Mouse (Mus musculus) heart, postnatal 0 days (tissue): ENCODE results near the gene Ocln. TPM values are rescaled to one million over a fixed set of nuclear protein-coding genes. Genes with fewer than 3 reads are reported as not detected.
"Not testable (repeated sequence)": the region's sequence is repeated elsewhere in the genome, so short reads cannot be mapped to it uniquely, and the experiment has no call there.

ENCODE experiments used
- ATAC-seq: fragments of 200-750 bp; cut with Nextera tagmentation; 2 replicates; pipeline ENCODE4 v1.8.0; 2017; ENCODE audit warnings: low read depth, moderate number of reproducible peaks, moderate library complexity; ENCODE audit not compliant: insufficient read depth
- DNase-seq: peaks from one replicate; pipeline ENCODE4 v3.0.0-alpha.2; 2016; ENCODE audit warnings: low spot score
- H3K27ac ChIP-seq: fragments of 300-500 bp; sonication (generic); 2 replicates; pipeline ENCODE4 v1.5.1; 2014; ENCODE audit warnings: low read depth, mild to moderate bottlenecking
- H3K27me3 ChIP-seq: fragments of 300-500 bp; sonication (generic); 2 replicates; pipeline ENCODE4 v1.6.1; 2014; ENCODE audit warnings: low read length, mixed read lengths; ENCODE audit not compliant: control insufficient read depth, insufficient read depth
- H3K36me3 ChIP-seq: fragments of 300-500 bp; sonication (generic); replicated peaks from 2 replicates; pipeline ENCODE4 v1.6.1; 2014; ENCODE audit warnings: low read length, mixed read lengths; ENCODE audit not compliant: control insufficient read depth, insufficient read depth
- H3K4me1 ChIP-seq: fragments of 300-500 bp; sonication (generic); 2 replicates; pipeline ENCODE4 v1.6.1; 2014; ENCODE audit warnings: antibody characterized with exemption; ENCODE audit not compliant: control insufficient read depth, insufficient read depth
- H3K4me2 ChIP-seq: fragments of 300-500 bp; sonication (generic); 2 replicates; pipeline ENCODE4 v1.6.1; 2014; ENCODE audit warnings: low read depth, mild to moderate bottlenecking, low read length, moderate library complexity
- H3K4me3 ChIP-seq: fragments of 300-500 bp; sonication (generic); 2 replicates; pipeline ENCODE4 v1.5.1; 2014; ENCODE audit warnings: low read depth, low read length
- H3K9ac ChIP-seq: fragments of 300-500 bp; sonication (generic); replicated peaks from 2 replicates; pipeline ENCODE4 v1.6.1; 2014; ENCODE audit warnings: low read depth, low read length, mixed read lengths
- H3K9me3 ChIP-seq: fragments of 300-500 bp; sonication (generic); replicated peaks from 2 replicates; pipeline ENCODE4 v1.6.1; 2016; ENCODE audit warnings: low read length; ENCODE audit not compliant: control insufficient read depth
- CTCF ChIP-seq: IDR thresholded peaks from 2 replicates; pipeline ENCODE4 v1.5.1; 2016; ENCODE audit warnings: antibody characterized with exemption, control low read depth, low read depth
- EP300 ChIP-seq: IDR thresholded peaks from 2 replicates; pipeline ENCODE4 v1.6.1; 2016; ENCODE audit warnings: antibody characterized with exemption, low read depth
- WGBS: fragments of 180-500 bp; shearing (Covaris S2); extraction: QIAGEN DNeasy Blood & Tissue Kit; methylation state at CpG from one replicate; pipeline ENCODE4 v1.1.7; 2014; 5-methylcytosine and 5-hydroxymethylcytosine counted together
- polyA plus RNA-seq: library from polyadenylated mRNA; unstranded; fragments of >200 nt; fragmentation: Nextera tagmentation; extraction: Ambion mirVana; gene quantifications from 2 replicates; pipeline ENCODE4 v1.2.1, GENCODE M21; 2015
- total RNA-seq: library from RNA; depleted of rRNA; stranded (reverse); fragments of >200 nt; gene quantifications from 2 replicates; pipeline ENCODE4 v1.2.3, GENCODE M21; 2014; ENCODE audit warnings: low replicate concordance

The Ocln gene
- total and polyA plus RNA-seq, 2 experiments from 2014 or later, result 1.7 to 2.0 TPM

GRCm38 (mm10) chr13:100491623-100492022 is 60.9 kb downstream of the Ocln start:
- 13% methylated on average over 6 of the region's 6 CpGs for WGBS

DNA sequence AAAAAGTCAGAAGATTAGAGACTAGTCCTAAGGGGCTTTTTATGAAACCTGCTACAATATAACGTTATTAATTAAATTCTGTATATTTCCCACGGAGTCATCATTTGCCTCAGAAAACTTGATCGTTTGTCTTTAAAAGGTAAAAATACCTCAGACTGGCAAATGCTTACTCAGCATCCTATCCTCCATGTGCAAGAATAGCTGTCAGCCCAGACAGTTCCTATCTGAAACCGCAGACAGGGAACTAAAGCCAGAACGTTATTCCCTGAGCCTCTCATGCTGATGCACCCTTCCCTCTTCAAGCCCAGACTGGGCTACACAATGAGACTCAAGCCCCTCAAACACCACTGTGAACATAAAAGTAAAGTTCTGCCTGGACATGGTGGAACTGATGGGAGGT is 62.1 kb downstream of the Ocln start:
- peaks cover 5% of the 10 kb centered on the region for H3K4me1 ChIP-seq
- H3K9me3 ChIP-seq, result no peaks in the 10 kb centered on the region
- no peak for DNase-seq
- no peak overlapping the region for H3K27ac ChIP-seq
- no peak overlapping the region for H3K9ac ChIP-seq
- 73% methylated on average over 5 of the region's 5 CpGs for WGBS
- TF ChIP-seq EP300 (no peak), CTCF (no peak)
- peaks cover 29% of the 10 kb centered on the region for H3K36me3 ChIP-seq
- no peak overlapping the region for H3K4me3 ChIP-seq
- no peak for ATAC-seq
- H3K4me2 ChIP-seq, result no peak overlapping the region
- no peaks in the 10 kb centered on the region for H3K27me3 ChIP-seq

More at GRCm38 (mm10) chr13:100491623-100492022, 60.9 kb downstream of the Ocln start:
- no peaks in the 10 kb centered on the region for H3K9me3 ChIP-seq
- H3K4me3 ChIP-seq, result peak overlapping the region; percentile 91
- peak; percentile 7; the same call in 1 of the 2 replicates for ATAC-seq
- TF ChIP-seq CTCF, result no peak
- H3K27me3 ChIP-seq, result no peaks in the 10 kb centered on the region
- H3K4me2 ChIP-seq, result peak overlapping the region; percentile 68
- H3K4me1 ChIP-seq, result peaks cover 5% of the 10 kb centered on the region
- peak overlapping the region; percentile 76 for H3K9ac ChIP-seq
- DNase-seq, result no peak
- H3K27ac ChIP-seq, result no peak overlapping the region
- H3K36me3 ChIP-seq, result peaks cover 26% of the 10 kb centered on the region

DNA sequence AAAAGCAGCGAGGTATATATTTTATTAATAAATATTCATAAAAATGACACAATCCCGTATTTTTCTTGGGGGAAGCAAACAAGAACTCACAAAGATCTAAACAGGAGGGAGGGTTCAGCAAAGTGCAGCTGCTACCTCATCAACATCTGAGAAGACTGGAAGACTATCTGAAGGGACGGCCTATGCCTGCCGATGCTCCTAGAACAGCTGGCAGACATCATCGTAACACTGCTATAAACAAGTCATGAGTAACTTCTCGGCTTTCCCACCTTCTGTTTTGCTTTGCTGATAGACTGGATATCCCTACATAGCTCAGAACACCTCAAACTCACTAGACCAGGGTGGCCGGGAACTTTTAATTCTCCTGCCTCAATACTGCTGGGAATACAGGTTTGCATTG is 68.9 kb downstream of the Ocln start:
- no peak for ATAC-seq

DNA sequence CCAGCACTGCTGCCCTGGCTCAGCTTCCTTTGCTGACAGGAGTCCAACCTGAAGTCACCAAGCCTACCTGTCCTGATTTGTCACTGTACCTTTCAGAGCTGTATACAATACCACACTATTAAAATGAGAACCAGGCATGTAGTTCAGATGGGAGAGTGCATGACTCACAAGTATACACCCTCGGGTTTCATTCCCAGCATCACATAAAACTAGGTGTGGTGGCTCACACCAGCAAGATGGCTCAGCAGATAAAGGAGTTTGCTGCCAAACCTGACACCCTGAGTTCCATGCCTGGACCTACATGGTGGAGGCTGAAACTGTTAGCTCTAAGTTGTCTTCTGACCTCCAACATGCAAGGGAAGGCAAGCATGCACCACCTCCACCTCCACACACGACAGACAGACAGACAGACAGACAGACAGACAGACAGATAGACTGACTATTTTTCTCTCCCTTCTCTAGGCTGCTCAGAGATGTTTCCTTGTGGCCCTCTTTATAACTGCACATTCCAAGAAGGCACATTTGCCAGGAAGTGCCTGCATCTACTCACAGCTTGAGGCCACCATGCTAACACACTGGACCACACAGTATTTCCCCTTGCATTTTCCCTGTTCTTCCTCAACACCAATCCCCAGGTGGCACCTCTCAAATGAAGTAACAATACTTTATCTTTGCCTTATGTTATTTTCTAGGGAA is 88.8 kb downstream of the Ocln start:
- Histone ChIP-seq H3K4me3 (no peak overlapping the region), H3K27ac (no peak overlapping the region), H3K4me2 (no peak overlapping the region), H3K27me3 (no peaks in the 10 kb centered on the region), H3K9me3 (no peaks in the 10 kb centered on the region), H3K36me3 (peaks cover 40% of the 10 kb centered on the region), H3K9ac (no peak overlapping the region), H3K4me1 (no peaks in the 10 kb centered on the region)
- TF ChIP-seq EP300 (no peak), CTCF (no peak)
- WGBS, result 88% methylated on average over 2 of the region's 2 CpGs
- DNase-seq (no peak), ATAC-seq (no peak)

More for the DNA sequence above, 68.9 kb downstream of the Ocln start:
- no peaks in the 10 kb centered on the region for H3K27me3 ChIP-seq
- 92% methylated on average over 7 of the region's 7 CpGs for whole genome bisulfite sequencing
- H3K9ac ChIP-seq, result no peak overlapping the region
- no peaks in the 10 kb centered on the region for H3K9me3 ChIP-seq
- H3K4me1 ChIP-seq, result no peaks in the 10 kb centered on the region
- DNase-seq, result no peak
- no peak overlapping the region for H3K27ac ChIP-seq
- no peak overlapping the region for H3K4me3 ChIP-seq
- H3K4me2 ChIP-seq, result no peak overlapping the region
- peaks cover 65% of the 10 kb centered on the region for H3K36me3 ChIP-seq
- TF ChIP-seq EP300 (no peak), CTCF (no peak)

- no peak overlapping the region for H3K27ac ChIP-seq
- H3K9ac ChIP-seq, result no peak overlapping the region
- no peak overlapping the region for H3K4me3 ChIP-seq
- DNase-seq, result no peak
- peaks cover 28% of the 10 kb centered on the region; the same call in 1 of the 2 replicates for H3K36me3 ChIP-seq
- no peaks in the 10 kb centered on the region for H3K27me3 ChIP-seq
- H3K4me2 ChIP-seq, result no peak overlapping the region
- no peaks in the 10 kb centered on the region for H3K4me1 ChIP-seq
- no peak for TF ChIP-seq CTCF
- TF ChIP-seq EP300, result no peak
- no peak for ATAC-seq
- H3K9me3 ChIP-seq, result no peaks in the 10 kb centered on the region
- 71% methylated on average over 3 of the region's 3 CpGs for WGBS
These were observed 91.2 kb downstream of the Ocln start for GRCm38 (mm10) chr13:100461336-100461735.

- H3K9ac ChIP-seq, H3K9me3 ChIP-seq, H3K27ac ChIP-seq, H3K4me1 ChIP-seq, H3K4me3 ChIP-seq, H3K36me3 ChIP-seq, DNase-seq, H3K27me3 ChIP-seq, H3K4me2 ChIP-seq, ATAC-seq: not testable (repeated sequence)
- 72% methylated on average over 8 of the region's 8 CpGs for WGBS
These were observed 99.9 kb downstream of the Ocln start, which contains the start of gene Naip1 for GRCm38 (mm10) chr13:100452415-100453127. Gene Naip1, minus strand, starts transcription at chr13:100452869.
